Mouse (Mus musculus) embryonic fibroblast, embryonic 13.5 days (primary cell): Measurements from ENCODE around the gene Cyp17a1. TPM values are rescaled to one million over a fixed set of nuclear protein-coding genes. Genes with fewer than 3 reads are reported as not detected.

ENCODE experiments used
- H3K27ac ChIP-seq: 2 replicates; pipeline ENCODE4 v1.5.1; 2012; ENCODE audit warnings: low read length, control low read depth, inconsistent platforms; ENCODE audit not compliant: insufficient read depth
- H3K4me1 ChIP-seq: 2 replicates; pipeline ENCODE4 v1.6.1; 2011; ENCODE audit warnings: low read length; ENCODE audit not compliant: control insufficient read depth, insufficient read depth
- H3K4me3 ChIP-seq: 2 replicates; pipeline ENCODE4 v1.5.1; 2011; ENCODE audit warnings: mild to moderate bottlenecking, control low read depth, low read length; ENCODE audit not compliant: insufficient read depth
- CTCF ChIP-seq: IDR thresholded peaks from 2 replicates; pipeline ENCODE4 v1.5.1; 2011; ENCODE audit warnings: mild to moderate bottlenecking, control low read depth, low read length, moderate library complexity, borderline replicate concordance; ENCODE audit not compliant: insufficient read depth
- POLR2A ChIP-seq: IDR thresholded peaks from 2 replicates; pipeline ENCODE4 v1.6.1; 2011; ENCODE audit warnings: low read depth, mild to moderate bottlenecking, control low read depth, low read length, moderate library complexity
- polyA plus RNA-seq: library from polyadenylated mRNA; stranded (reverse); fragments of >200 nt; gene quantifications from 2 replicates; pipeline ENCODE4 v1.2.4, GENCODE M21; 2011; ENCODE audit warnings: low read depth; ENCODE audit not compliant: missing spikeins, insufficient read length

Cyp17a1 gene
- polyA plus RNA-seq, 1 experiment = not detected

DNA sequence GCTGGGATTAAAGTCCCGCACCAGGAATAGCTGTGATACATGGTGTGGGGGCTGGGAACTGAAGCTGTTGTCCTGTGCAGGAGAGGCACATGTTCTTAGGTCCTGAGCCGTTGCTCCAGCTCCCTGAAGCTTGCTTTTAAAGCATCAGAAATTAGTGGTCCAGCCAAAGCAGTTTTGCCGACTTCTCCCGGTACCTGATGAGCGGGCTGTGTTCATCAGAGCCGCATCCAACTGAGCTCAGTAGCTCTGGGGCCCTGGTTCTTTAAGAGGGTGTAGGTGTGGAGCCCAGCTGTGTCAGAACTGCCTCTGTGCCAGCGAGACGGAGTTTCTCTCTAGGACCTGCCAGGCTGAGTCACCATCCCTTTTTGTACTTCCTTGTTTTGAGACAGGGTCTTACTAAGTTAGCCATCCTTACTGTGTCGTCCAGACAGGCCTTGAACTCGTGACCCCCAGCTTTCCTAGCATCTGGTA is 26.1 kb upstream of the Cyp17a1 start:
- Histone ChIP-seq H3K27ac (no peak overlapping the region), H3K4me1 (no peaks in the 10 kb centered on the region), H3K4me3 (no peak overlapping the region)
- no peak for TF ChIP-seq POLR2A
- TF ChIP-seq CTCF = no peak

DNA sequence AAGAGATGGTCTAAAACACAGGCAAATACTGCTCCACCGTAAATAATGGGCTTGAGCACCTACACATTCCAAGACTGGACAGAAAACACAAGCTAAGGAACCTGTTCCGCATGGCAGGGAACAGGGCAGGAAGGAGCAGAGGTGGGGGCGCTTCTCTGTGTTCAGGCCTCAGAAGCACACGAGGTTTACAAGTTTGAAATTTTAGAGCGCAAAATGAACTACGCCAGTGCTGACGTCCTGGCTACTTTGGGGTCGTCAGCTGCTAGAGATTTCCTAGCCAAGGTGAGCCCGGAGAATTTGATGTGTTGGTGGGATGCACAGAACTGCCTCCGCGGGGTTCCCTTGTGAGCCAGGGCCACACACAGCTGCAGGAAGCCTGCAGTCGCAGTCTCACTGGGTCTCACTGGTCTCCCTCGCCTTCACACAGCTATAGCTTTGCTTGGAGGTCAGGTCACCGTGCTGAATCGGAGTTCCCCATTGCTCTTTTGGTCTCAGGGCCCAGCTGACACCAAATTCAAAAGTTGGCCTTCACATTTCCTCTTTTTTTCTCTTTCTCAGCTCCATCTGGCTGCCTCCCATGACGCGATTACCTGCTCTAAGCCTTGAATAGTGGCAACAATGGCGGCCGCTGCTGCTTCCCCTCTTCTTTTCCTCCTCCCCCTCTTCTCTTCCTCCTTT is 25.0 kb upstream of the Cyp17a1 start:
- no peak overlapping the region for H3K27ac ChIP-seq
- no peaks in the 10 kb centered on the region for H3K4me1 ChIP-seq
- no peak for TF ChIP-seq POLR2A
- no peak for TF ChIP-seq CTCF
- H3K4me3 ChIP-seq = no peak overlapping the region

DNA sequence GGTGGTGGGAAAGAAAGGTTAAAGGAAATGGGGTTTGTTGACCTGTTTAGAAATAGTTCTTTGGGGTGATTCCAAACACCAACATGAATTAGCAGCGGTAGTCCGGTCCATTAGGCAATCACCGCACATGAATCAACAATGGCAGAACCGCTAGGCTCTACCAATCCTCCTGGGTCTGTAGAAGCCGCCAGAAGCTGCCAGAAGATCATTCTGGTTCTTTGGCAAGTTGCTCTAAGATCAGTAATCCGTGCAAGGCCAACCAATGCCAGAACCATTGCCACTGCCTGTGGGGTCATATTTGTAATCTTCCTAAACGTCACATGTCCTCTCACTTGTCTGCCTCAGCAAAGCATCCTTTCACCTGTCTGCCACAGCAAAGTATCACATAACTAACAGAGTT is 24.0 kb upstream of the Cyp17a1 start:
- Histone ChIP-seq H3K4me3 (no peak overlapping the region), H3K27ac (no peak overlapping the region), H3K4me1 (no peaks in the 10 kb centered on the region)
- TF ChIP-seq POLR2A (no peak), CTCF (no peak)

DNA sequence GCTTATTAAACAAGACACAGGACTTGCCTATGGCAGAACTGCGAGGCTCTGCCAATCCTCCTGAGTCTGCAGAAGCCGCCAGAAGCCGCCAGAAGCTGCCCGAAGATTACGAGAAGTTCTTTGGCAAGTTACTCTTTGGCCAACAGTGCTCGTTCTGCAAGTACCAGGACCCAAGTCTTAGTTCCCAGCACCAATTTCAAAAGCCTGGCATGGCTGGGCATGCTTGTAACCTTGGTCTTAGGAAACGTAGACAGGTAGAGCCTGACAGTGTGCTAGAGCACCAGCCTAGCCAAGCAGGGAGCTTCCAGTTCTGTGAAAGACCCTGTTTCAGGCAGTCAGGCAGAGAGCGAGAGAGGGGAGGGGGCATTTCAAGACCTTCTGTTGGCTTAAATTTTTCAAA is 23.5 kb upstream of the Cyp17a1 start:
- H3K4me1 ChIP-seq = no peaks in the 10 kb centered on the region
- no peak overlapping the region for H3K4me3 ChIP-seq
- no peak overlapping the region for H3K27ac ChIP-seq
- no peak for TF ChIP-seq CTCF
- TF ChIP-seq POLR2A = no peak

DNA sequence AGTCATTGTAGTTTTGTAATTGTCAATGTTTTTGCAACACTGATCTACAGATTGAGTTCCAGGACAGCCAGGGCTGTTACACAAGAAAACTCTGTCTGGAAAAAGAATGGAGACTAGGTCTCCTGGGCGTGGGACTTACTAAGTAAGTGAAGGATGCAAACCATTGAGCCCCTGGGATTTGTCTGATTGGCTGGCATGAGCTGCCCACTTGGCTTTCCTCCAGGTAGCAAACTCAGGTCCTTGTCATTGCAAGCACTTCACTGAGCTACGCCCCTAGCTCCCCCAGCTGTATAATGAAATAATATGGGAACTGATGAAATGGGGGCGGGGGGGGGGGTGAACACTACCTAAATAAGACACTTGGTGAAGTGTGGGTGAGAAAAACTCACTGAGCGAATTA is 20.2 kb upstream of the Cyp17a1 start:
- Histone ChIP-seq H3K4me3 (no peak overlapping the region), H3K4me1 (no peaks in the 10 kb centered on the region; the same call in 1 of the 2 replicates), H3K27ac (no peak overlapping the region)
- TF ChIP-seq CTCF (no peak), POLR2A (no peak)

DNA sequence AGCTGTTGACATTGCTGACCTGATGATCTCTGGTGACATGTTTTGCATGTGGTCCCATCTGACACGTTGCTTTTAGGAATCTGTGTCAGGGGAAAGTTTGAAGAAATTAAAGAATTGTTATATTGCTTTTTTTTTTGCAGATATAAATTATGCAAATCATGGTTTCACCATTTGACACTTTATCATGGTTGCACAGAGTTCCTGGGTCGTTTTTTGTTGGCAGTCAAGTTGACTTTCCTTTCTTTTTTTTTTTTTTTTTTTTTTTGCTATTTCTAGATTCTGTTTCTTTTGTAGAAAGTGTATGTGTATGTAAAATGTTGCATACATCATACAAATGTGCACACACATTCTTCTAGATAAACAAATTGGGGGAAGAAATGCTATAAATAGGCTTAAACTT is 18.1 kb upstream of the Cyp17a1 start:
- no peaks in the 10 kb centered on the region; the same call in 1 of the 2 replicates for H3K4me1 ChIP-seq
- TF ChIP-seq CTCF (no peak), POLR2A (no peak)
- no peak overlapping the region for H3K27ac ChIP-seq
- no peak overlapping the region for H3K4me3 ChIP-seq

DNA sequence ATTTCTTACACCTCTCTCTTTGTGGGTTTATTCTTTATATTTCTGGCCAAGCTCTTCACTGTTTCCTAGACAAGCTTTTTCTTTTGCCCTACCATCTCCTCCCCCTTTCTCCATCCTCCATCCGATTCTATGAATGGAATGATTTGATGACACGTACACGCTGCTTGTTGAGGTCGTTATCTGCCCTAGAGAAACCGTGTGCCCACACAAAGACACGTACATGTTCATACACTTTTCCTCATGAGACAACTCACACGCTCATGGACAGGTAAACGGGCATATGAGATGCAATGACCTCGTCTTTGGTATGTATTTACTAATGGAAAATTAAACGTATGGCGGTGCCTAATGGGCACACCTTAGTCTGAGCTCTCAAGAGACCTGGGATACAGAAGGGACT is 17.4 kb upstream of the Cyp17a1 start:
- Histone ChIP-seq H3K27ac (no peak overlapping the region), H3K4me3 (peak overlapping the region; percentile 55)
- TF ChIP-seq POLR2A = 0 out of 2 replicates have a peak, but pooled peaks have one; percentile 17
- no peak for TF ChIP-seq CTCF

DNA sequence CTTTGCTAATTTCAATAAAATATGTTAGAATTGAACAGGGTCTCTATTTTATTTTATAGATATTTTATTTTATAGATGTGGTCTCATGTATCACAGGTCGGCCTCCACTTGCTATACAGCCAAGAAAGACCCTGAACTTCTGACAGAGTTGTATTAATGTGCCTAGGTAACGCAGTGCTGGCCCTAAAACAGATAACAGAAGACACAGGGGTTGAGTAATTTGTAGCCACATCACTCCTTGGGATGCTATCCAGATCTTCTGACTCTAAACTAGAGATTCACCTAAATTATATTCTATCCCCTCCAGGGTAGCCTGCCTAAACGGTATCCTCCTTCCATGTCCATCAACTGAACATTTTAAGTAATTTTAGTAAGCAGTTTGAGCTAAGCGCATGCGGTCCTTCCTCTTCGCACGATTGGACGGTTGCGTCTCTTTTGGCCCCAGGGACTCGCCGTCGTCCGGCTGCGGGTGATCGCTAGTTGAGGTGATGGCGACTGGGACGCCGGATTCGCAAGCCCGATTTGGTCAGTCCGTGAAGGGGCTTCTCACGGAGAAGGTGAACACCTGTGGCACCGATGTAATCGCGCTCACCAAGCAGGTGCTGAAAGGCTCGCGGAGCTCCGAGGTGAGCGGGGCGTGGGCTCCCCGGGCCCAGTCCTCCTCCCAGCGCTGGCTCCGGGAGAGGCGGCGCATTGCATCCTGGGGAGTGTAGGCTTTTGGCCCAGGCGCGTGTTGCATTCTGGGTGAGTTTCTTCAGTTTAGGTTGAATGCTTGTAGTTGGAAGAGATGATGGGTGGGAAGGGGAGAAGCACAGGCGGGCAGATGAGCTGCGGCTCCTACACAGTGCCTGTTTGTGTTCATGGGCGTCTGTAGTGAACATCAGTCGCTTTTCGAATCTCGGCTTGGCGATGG is 16.7 kb upstream of the Cyp17a1 start, which contains the start of gene Borcs7:
TSS of gene Borcs7 (plus strand) at position 447 of the 913 bp plus-strand sequence.
- H3K27ac ChIP-seq = no peak within 1 kb of the TSS
- H3K4me3 ChIP-seq = peak within 1 kb of the TSS; percentile 55
- H3K4me1 ChIP-seq = no peaks in the 10 kb centered on the region; the same call in 1 of the 2 replicates
- TF ChIP-seq CTCF = no peak
- TF ChIP-seq POLR2A = peak; percentile 74

More for the DNA sequence above, 17.4 kb upstream of the Cyp17a1 start:
- H3K4me1 ChIP-seq = no peaks in the 10 kb centered on the region; the same call in 1 of the 2 replicates

DNA sequence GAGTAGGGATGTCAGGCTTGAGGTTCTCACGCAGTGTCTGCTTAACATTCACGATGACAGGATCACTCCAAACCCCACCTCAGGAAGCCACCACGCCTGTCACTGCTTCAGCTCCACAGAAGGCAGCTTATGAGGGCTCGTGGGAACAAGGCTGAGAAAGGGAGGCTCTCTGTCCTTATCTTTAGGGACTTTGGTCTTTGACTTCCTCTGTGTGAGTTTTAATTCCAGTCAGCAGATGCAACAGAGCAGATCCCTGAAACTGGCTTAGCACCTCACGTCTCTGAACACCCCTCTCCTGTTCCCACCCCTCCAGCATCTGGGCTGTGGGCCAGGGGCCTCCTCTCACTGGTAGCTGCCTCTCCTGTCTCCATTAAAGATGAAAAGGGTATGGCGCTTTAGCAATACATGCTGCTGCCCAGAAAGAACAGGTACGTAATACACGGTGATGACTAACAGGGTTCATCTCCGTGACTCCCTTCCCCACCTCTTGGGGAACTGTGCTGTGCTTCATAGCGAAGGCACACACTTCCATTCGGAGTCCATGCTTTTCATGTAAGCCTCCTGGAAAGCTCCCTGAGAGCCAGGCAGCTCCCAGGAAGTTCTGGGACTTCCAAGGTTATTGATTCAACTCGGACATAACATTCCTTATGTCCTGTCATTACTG is 6.9 kb upstream of the Cyp17a1 start:
- TF ChIP-seq CTCF = no peak
- no peak for TF ChIP-seq POLR2A
- no peak overlapping the region for H3K27ac ChIP-seq
- H3K4me3 ChIP-seq = no peak overlapping the region
- H3K4me1 ChIP-seq = no peaks in the 10 kb centered on the region
